Mouse (Mus musculus) left cerebral cortex, postnatal 10 days (tissue): ENCODE results near the gene Vmn1r197. TPM values are rescaled to one million over a fixed set of nuclear protein-coding genes. Genes with fewer than 3 reads are reported as not detected.
"Not testable (repeated sequence)": the region's sequence is repeated elsewhere in the genome, so short reads cannot be mapped to it uniquely, and the experiment has no call there.

Experiments
- DNase-seq, 2 experiments: peaks; one replicate each; pipeline ENCODE4 v3.0.0; 2021 to 2022; ENCODE audit warnings: low spot score in 2 of 2, mixed read lengths in 1 of 2; ENCODE audit errors: extremely low spot score in 1 of 2
- intact Hi-C: fragments of 180-260 bp; cut with DNase I; formaldehyde crosslinking; loops from one replicate; pipeline ENCODE4 v1.15.1; 2025
- total RNA-seq, 2 experiments: library from RNA; stranded (reverse); gene quantifications; 2 replicates each; pipeline ENCODE4 v1.2.3; 2021

The Vmn1r197 gene
- total RNA-seq, result not detected

DNA sequence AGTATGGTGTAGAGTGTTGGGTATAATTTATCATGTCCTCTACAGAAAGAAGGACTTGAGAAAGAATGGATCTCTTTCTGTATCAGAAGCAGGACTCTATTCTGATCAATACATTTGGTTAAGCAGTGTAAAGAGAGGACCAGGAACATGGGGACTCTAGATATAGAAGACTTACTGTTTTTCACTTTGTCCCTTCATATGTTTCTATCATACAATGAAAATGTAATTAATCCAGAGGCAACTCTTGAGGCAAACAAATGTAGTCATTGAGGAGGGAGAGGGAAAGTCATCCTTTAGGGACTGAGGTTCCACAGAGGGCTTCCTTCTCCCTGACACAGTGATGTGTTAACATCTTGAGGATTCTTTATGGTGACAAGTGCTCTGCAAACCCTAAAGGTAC, at the start of gene Vmn1r197:
TSS of gene Vmn1r197 (plus strand) at position 301 of the 400 bp plus-strand sequence.
- no peak for DNase-seq
- intact Hi-C loops, result no loop called here

DNA sequence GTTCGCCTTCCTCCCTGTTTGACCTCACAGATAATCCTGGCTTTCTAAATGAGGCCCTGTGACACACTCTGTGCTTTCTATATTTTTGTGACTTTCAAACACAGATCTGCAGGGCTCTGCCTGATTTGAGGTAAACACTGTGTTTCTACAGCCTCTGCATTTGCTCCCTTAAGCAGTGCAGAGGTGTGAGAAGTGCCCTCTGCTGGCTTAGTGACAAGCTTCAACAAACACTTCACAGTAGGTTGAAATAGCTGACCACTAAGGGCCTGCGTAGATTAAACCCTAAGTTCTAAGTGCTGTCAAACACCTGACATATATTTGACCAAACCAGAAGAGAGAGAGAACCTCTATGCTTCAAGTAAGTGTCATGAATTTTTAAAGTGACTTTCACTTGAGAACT, 39.8 kb upstream of the Vmn1r197 start:
- intact Hi-C loops, result no loop called here
- DNase-seq, result no peak

DNA sequence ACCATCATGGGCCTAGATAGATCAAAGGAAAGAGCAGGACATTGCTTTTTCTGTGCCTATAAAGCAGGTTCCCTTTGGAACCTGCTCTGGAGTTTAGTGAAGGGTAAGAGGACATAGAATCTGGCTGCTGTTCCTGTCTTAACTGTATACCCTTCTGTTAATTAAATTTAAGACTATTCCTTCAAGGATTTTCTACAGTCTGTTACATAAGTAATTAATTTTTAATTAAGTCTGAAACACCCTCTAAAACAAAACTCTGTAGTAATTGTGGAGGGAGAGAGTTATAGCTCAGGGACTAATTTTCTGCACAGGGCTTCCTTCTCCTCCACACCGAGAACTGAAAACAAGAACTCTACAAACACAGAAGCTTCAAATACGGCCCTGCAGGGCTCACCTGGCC, 34.8 kb upstream of the Vmn1r197 start, which contains the start of gene Vmn1r196:
TSS of gene Vmn1r196 (plus strand) at position 301 of the 400 bp plus-strand sequence.
- intact Hi-C loops, result no loop called here

DNA sequence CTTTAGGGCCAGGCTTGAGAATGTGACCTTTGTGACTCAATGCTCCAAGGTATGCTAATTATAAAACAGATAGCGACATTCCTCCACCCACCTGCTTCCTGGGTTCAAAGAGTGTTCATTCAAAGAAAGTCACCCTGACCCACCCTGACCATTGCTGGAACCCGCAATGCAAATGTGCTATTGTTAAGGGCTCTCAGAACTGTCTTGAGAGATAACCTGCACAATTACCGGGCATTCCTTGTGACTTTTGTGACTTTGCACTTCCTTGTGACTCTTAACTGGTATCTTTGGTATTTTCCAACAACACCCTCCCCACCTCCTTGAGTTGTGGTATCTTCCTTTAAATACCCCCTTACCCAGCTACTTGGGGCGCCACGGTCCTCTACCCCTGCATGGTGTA, 16.3 kb upstream of the Vmn1r197 start:
- intact Hi-C loops, DNase-seq: not testable (repeated sequence)

More for the DNA sequence above, 34.8 kb upstream of the Vmn1r197 start, which contains the start of gene Vmn1r196:
- DNase-seq, result no peak

DNA sequence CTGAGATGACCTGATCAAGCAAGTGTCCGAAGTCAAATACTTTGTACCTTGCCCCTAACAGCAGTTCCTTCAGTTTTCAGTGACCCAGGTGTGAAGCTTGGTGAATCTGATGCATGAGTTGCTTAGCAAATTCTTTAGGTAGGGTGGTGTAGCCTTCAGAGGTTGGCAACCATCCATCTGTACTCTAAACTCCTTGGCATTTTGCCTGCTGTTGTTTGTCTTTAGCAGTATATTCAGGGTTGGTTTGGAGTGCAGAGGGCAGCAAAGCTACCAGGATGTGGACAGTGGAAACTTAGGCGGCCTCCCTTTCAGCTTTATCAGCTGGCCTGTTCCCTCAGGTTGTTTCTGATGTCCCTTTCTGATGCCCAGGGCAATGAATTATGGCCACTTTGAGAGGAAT, 9.0 kb upstream of the Vmn1r197 start:
- intact Hi-C loops, result no loop called here
- no peak for DNase-seq

DNA sequence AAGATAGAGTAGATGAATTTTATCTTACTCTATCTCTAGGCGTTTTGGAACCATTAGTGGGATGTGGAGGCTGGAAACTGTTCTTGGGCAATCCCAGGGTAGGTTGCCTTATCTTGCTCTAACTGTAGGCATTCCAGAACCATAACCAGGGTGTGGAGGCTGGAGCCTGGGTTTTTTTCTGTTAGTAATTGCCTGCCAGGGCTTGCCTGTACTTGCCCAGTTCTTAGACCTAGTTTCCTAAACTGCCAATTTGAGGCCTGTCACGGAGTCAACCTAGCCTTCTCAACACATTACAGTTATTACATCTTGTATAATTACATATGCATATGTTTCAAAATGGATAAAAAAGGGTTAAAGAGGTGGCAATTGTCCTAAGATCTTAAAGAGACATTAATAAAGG, 7.0 kb upstream of the Vmn1r197 start:
- no peak for DNase-seq
- intact Hi-C loops, result no loop called here

DNA sequence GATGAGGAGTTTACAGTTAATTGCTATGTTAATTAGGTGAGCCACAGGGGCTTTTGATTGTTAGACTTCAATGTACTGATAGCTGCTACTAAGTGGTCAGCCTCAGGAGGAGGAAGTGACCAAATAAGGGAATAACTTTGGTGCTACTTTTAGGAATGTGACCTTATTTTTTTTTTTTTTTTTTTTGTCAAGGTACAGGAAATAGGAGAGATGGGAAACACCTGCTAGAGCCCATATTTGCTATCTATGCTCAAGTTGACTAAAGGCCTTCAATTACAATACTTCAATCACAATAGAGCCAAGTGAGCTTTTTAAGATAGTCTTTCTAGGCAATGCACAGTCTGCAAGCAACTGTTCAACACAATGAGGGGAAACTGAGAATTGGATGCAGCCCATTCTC, 4.3 kb upstream of the Vmn1r197 start:
- no peak for DNase-seq
- intact Hi-C loops, result no loop called here

DNA sequence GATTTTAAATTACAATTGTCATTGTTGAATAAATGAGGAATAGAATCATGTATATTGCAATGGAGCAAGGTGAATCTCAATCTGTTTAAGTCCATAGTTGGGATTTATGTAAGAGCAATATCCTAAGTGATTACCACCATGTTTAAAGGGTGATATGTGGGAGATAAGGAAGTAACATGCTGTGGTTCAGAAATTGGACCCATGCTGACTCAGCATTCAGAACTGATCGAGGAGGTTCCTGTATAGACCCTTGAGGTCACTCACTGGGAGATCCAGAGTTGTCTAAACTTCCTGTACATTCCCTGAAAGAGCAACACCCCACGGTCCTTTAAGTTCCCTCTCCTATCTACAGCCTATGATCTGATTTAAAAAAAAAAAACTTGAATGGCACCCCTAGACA, 8.9 kb downstream of the Vmn1r197 start:
- DNase-seq, result no peak

DNA sequence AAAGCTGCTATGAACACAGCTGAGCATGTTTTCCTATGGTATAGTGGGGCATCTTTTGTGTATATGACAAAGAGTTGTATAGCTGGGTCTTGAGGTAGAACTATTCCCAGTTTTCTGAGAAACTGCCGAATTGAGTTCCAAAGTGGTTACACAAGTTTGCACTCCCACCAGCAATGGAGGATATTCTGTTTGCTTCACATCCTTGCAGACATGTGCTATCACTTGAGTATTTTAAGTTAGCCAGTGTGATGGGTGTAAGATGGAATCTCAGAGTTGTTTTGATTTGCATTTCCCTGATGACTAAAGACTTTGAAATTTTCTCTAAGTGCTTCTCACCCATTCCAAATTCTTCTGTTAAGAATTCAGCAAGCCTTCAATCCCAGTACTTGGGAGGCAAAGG, 11.2 kb downstream of the Vmn1r197 start:
- intact Hi-C loops, result no loop called here
- no peak for DNase-seq

More for the DNA sequence above, 8.9 kb downstream of the Vmn1r197 start:
- intact Hi-C loops, result no loop called here

DNA sequence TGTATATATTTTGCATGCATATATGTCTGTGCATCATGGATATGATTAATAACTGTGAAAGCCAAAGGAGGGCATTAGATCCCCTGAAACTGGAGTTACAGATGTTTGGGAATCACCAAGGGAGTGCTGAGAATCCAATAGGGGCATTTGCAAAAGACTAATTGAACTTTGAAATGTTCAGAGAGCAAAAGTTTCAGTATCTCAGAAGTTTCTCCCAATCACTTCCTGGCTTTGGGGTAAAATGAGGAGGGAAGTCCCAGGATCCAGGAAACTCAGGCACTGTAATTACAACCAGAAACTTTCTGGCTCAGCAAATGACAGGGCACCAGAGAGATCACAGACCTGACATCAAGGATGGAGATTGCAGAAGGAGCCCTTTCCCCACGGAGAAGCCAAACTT, 25.7 kb downstream of the Vmn1r197 start, which contains the start of gene Vmn1r198:
TSS of gene Vmn1r198 (plus strand) at position 301 of the 400 bp plus-strand sequence.
- DNase-seq, result no peak
- intact Hi-C loops, result no loop called here

DNA sequence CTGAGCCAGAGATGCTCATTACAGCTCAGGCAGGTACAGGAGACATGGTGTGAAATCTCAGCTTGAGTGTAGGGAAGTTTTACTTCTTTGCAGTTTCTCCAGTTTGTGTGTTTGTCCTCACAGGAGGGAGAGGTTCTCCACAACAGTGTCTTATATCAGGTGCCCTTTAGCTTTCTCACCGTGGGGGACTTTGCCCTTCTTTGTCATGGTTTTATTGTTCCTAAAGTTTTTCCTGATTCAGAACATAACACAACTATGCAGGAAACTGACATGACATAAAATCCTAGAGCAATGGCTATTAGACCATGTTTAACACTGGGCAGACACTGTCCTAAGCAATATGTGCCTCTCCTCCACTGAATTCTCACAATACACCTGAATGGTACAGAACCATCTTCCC, 26.4 kb downstream of the Vmn1r197 start:
- intact Hi-C loops, result no loop called here
- no peak for DNase-seq

DNA sequence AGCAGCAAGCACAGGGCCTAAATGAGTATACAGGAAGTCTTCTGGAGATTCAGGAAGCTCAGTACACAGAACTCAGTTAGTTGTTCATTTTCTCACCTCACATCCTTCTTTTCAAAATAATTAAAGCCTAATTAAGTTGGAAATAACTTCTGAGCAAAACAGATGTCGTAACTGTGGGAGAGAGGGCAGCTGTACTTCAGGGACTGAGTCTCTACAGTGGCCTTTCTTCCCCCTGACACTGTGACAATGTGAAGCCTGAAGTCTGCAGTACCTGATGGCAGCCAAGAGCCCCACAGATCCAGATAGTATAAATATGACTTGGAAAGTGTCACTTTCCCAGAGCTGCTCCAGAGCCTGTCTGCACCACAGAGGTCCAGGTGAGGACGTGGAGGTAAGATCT, 55.1 kb downstream of the Vmn1r197 start, which contains the start of gene Vmn1r199:
TSS of gene Vmn1r199 (plus strand) at position 301 of the 400 bp plus-strand sequence.
- DNase-seq, result no peak
- intact Hi-C loops, result no loop called here

DNA sequence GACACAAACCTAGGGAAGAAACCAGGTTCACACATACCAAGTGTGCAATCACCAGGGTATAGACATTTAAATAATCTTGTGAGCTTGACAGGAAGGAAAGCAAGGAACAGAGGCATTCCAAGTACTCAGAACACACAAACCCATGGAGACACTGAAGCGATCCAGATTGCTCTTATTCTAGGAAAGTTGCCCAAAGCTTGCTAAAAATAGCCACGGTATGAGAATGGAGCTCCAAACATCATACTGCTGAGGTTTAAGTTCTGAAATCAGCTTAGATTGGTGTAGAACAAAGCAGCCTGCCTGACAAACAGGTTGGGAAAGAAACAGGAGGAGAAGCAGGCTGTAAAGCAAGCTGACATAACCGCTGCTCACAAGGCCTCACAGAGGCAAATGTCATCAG, 56.7 kb downstream of the Vmn1r197 start:
- intact Hi-C loops, result not testable (repeated sequence)
- DNase-seq, result peak in 1 of 2 experiments; percentile 67

Other genes starting within 250 kb of the Vmn1r197 start
- gene Vmn1r188, start 240.1 kb upstream of the Vmn1r197 start, total RNA-seq, result not detected
- not detected for gene Vmn1r189, start 218.8 kb upstream of the Vmn1r197 start, total RNA-seq
- not detected for gene Vmn1r191, start 140.6 kb upstream of the Vmn1r197 start, total RNA-seq
- not detected for gene Vmn1r192, start 133.4 kb upstream of the Vmn1r197 start, total RNA-seq
- not detected for gene Vmn1r193, start 101.4 kb upstream of the Vmn1r197 start, total RNA-seq
- not detected for gene Vmn1r194, start 80.4 kb upstream of the Vmn1r197 start, total RNA-seq
- not detected for gene Vmn1r195, start 54.1 kb upstream of the Vmn1r197 start, total RNA-seq
- gene Vmn1r196, start 34.7 kb upstream of the Vmn1r197 start, total RNA-seq, result not detected
- not detected for gene Vmn1r198, start 25.8 kb downstream of the Vmn1r197 start, total RNA-seq
- not detected for gene Vmn1r199, start 55.2 kb downstream of the Vmn1r197 start, total RNA-seq
- gene Vmn1r200, start 65.8 kb downstream of the Vmn1r197 start, total RNA-seq, result not detected
- not detected for gene Vmn1r201, start 147.3 kb downstream of the Vmn1r197 start, total RNA-seq
- gene Vmn1r202, start 180.8 kb downstream of the Vmn1r197 start, total RNA-seq, result under 1 TPM in 1 of 2 experiments, not detected in 1; 0.06 TPM
- under 1 TPM in 1 of 2 experiments, not detected in 1; 0.04 TPM for gene Vmn1r203, start 193.5 kb downstream of the Vmn1r197 start, total RNA-seq
- not detected for gene Vmn1r204, start 228.6 kb downstream of the Vmn1r197 start, total RNA-seq